Mouse (Mus musculus) intestine, embryonic 16.5 days (tissue): Measurements from ENCODE around the gene Nudt4. TPM values are rescaled to one million over a fixed set of nuclear protein-coding genes. Genes with fewer than 3 reads are reported as not detected.

ENCODE experiments used
- ATAC-seq: fragments of 200-750 bp; cut with Nextera tagmentation; 2 replicates; pipeline ENCODE4 v1.8.0; 2017; ENCODE audit warnings: moderate TSS enrichment, moderate library complexity
- H3K27ac ChIP-seq: fragments of 300-500 bp; sonication (generic); 2 replicates; pipeline ENCODE4 v1.5.1; 2014; ENCODE audit warnings: mild to moderate bottlenecking, low read length
- H3K27me3 ChIP-seq: fragments of 300-500 bp; sonication (generic); replicated peaks from 2 replicates; pipeline ENCODE4 v1.6.1; 2014; ENCODE audit warnings: low read length, control low read depth, mixed read lengths; ENCODE audit not compliant: control insufficient read depth, insufficient read depth
- H3K36me3 ChIP-seq: fragments of 300-500 bp; sonication (generic); 2 replicates; pipeline ENCODE4 v1.6.1; 2014; ENCODE audit warnings: low read length, control low read depth; ENCODE audit not compliant: control insufficient read depth, insufficient read depth
- H3K4me1 ChIP-seq: fragments of 300-500 bp; sonication (generic); 2 replicates; pipeline ENCODE4 v1.6.1; 2014; ENCODE audit warnings: low read length, control low read depth, mixed read lengths; ENCODE audit not compliant: control insufficient read depth, insufficient read depth
- H3K4me2 ChIP-seq: fragments of 300-500 bp; sonication (generic); 2 replicates; pipeline ENCODE4 v1.6.1; 2014; ENCODE audit warnings: low read depth, low read length, control low read depth
- H3K4me3 ChIP-seq: fragments of 300-500 bp; sonication (generic); 2 replicates; pipeline ENCODE4 v1.5.1; 2014; ENCODE audit warnings: mild to moderate bottlenecking, low read length
- H3K9ac ChIP-seq: fragments of 300-500 bp; sonication (generic); 2 replicates; pipeline ENCODE4 v1.6.1; 2014; ENCODE audit warnings: low read depth, low read length
- H3K9me3 ChIP-seq: fragments of 300-500 bp; sonication (generic); 2 replicates; pipeline ENCODE4 v1.6.1; 2016; ENCODE audit warnings: low read length, control low read depth; ENCODE audit not compliant: control insufficient read depth
- WGBS: fragments of 180-500 bp; shearing (Covaris S2); extraction: QIAGEN DNeasy Blood & Tissue Kit; methylation state at CpG from one replicate; pipeline ENCODE4 v1.1.7; 2014; 5-methylcytosine and 5-hydroxymethylcytosine counted together
- polyA plus RNA-seq: library from polyadenylated mRNA; unstranded; fragments of >200 nt; fragmentation: Nextera tagmentation; extraction: Ambion mirVana; gene quantifications from 2 replicates; pipeline ENCODE4 v1.2.1, GENCODE M21; 2015

Gene Nudt4
- polyA plus RNA-seq, 1 experiment from 2014 or later = 34.2 TPM

- no peak for ATAC-seq
- H3K4me1 ChIP-seq = no peaks in the 10 kb centered on the region
- WGBS = 94% methylated on average over 2 of the region's 2 CpGs
- no peak overlapping the region for H3K9ac ChIP-seq
- no peak overlapping the region for H3K4me3 ChIP-seq
- H3K27ac ChIP-seq = no peak overlapping the region
- no peak overlapping the region for H3K4me2 ChIP-seq
- no peaks in the 10 kb centered on the region for H3K27me3 ChIP-seq
- no peaks in the 10 kb centered on the region for H3K9me3 ChIP-seq
- H3K36me3 ChIP-seq = peaks cover 9% of the 10 kb centered on the region
Measured at GRCm38 (mm10) chr10:95546178-95546577, 17.8 kb downstream of the Nudt4 start.

- ATAC-seq = no peak
- Histone ChIP-seq H3K4me2 (no peak overlapping the region), H3K4me1 (no peaks in the 10 kb centered on the region; the same call in 1 of the 2 replicates), H3K27ac (no peak overlapping the region), H3K27me3 (no peaks in the 10 kb centered on the region), H3K9me3 (no peaks in the 10 kb centered on the region), H3K36me3 (peaks cover 9% of the 10 kb centered on the region), H3K9ac (no peak overlapping the region), H3K4me3 (no peak overlapping the region)
- 70% methylated on average over 4 of the region's 4 CpGs for WGBS
Measured at GRCm38 (mm10) chr10:95545051-95545450, 18.9 kb downstream of the Nudt4 start.

GRCm38 (mm10) chr10:95544651-95545050 lies 19.3 kb downstream of the Nudt4 start:
- WGBS = 76% methylated on average over 2 of the region's 2 CpGs
- peaks cover 3% of the 10 kb centered on the region for H3K4me1 ChIP-seq
- H3K4me2 ChIP-seq = no peak overlapping the region
- ATAC-seq = no peak
- H3K4me3 ChIP-seq = no peak overlapping the region
- no peaks in the 10 kb centered on the region for H3K9me3 ChIP-seq
- H3K36me3 ChIP-seq = peaks cover 9% of the 10 kb centered on the region
- H3K27me3 ChIP-seq = no peaks in the 10 kb centered on the region
- H3K9ac ChIP-seq = no peak overlapping the region
- H3K27ac ChIP-seq = no peak overlapping the region

GRCm38 (mm10) chr10:95544004-95544403 lies 19.9 kb downstream of the Nudt4 start:
- Histone ChIP-seq H3K36me3 (peaks cover 7% of the 10 kb centered on the region), H3K4me2 (no peak overlapping the region), H3K4me3 (no peak overlapping the region), H3K27ac (no peak overlapping the region), H3K4me1 (peaks cover 3% of the 10 kb centered on the region), H3K9ac (no peak overlapping the region), H3K9me3 (no peaks in the 10 kb centered on the region), H3K27me3 (no peaks in the 10 kb centered on the region)
- no peak for ATAC-seq

- Histone ChIP-seq H3K27ac (no peak overlapping the region), H3K9me3 (no peaks in the 10 kb centered on the region), H3K4me1 (peaks cover 3% of the 10 kb centered on the region), H3K36me3 (peaks cover 7% of the 10 kb centered on the region), H3K27me3 (no peaks in the 10 kb centered on the region), H3K4me2 (no peak overlapping the region), H3K4me3 (no peak overlapping the region), H3K9ac (no peak overlapping the region)
- no peak for ATAC-seq
- 78% methylated on average over 2 of the region's 2 CpGs for WGBS
Measured at GRCm38 (mm10) chr10:95543377-95543776, 20.6 kb downstream of the Nudt4 start.

GRCm38 (mm10) chr10:95542916-95543315 lies 21.0 kb downstream of the Nudt4 start:
- H3K4me3 ChIP-seq = no peak overlapping the region
- H3K27ac ChIP-seq = no peak overlapping the region
- WGBS = 85% methylated on average over 4 of the region's 4 CpGs
- H3K36me3 ChIP-seq = peaks cover 7% of the 10 kb centered on the region
- no peaks in the 10 kb centered on the region for H3K9me3 ChIP-seq
- H3K4me2 ChIP-seq = no peak overlapping the region
- H3K27me3 ChIP-seq = no peaks in the 10 kb centered on the region
- ATAC-seq = no peak
- peaks cover 3% of the 10 kb centered on the region for H3K4me1 ChIP-seq
- no peak overlapping the region for H3K9ac ChIP-seq

- Histone ChIP-seq H3K27ac (no peak overlapping the region), H3K4me1 (peaks cover 3% of the 10 kb centered on the region), H3K4me3 (no peak overlapping the region), H3K27me3 (no peaks in the 10 kb centered on the region), H3K9ac (no peak overlapping the region), H3K4me2 (no peak overlapping the region), H3K9me3 (no peaks in the 10 kb centered on the region), H3K36me3 (0 out of 2 replicates have a peak, but pooled peaks cover 3% of the 10 kb centered on the region)
- WGBS = 88% methylated on average over 3 of the region's 3 CpGs
- no peak for ATAC-seq
Measured at GRCm38 (mm10) chr10:95539841-95540240, 24.1 kb downstream of the Nudt4 start.

- Histone ChIP-seq H3K27ac (no peak overlapping the region), H3K4me2 (no peak overlapping the region), H3K36me3 (0 out of 2 replicates have a peak, but pooled peaks cover under 1% of the 10 kb centered on the region), H3K9ac (no peak overlapping the region), H3K9me3 (no peaks in the 10 kb centered on the region), H3K4me1 (peaks cover 3% of the 10 kb centered on the region), H3K4me3 (no peak overlapping the region), H3K27me3 (no peaks in the 10 kb centered on the region)
- 89% methylated on average over 3 of the region's 3 CpGs for WGBS
- ATAC-seq = no peak
Measured at GRCm38 (mm10) chr10:95539260-95539659, 24.7 kb downstream of the Nudt4 start.

- ATAC-seq = no peak
- H3K27ac ChIP-seq = no peak overlapping the region
- no peaks in the 10 kb centered on the region for H3K27me3 ChIP-seq
- 78% methylated on average over 6 of the region's 6 CpGs for WGBS
- no peaks in the 10 kb centered on the region for H3K36me3 ChIP-seq
- H3K4me3 ChIP-seq = no peak overlapping the region
- no peak overlapping the region for H3K9ac ChIP-seq
- peaks cover 8% of the 10 kb centered on the region for H3K4me1 ChIP-seq
- H3K9me3 ChIP-seq = no peaks in the 10 kb centered on the region
- no peak overlapping the region for H3K4me2 ChIP-seq
Measured at GRCm38 (mm10) chr10:95536222-95536541, 27.8 kb downstream of the Nudt4 start.

- H3K9me3 ChIP-seq = no peaks in the 10 kb centered on the region
- ATAC-seq = peak; percentile 70
- no peak overlapping the region for H3K9ac ChIP-seq
- 86% methylated on average over 7 of the region's 8 CpGs for WGBS
- no peaks in the 10 kb centered on the region for H3K36me3 ChIP-seq
- no peak overlapping the region for H3K4me3 ChIP-seq
- H3K4me1 ChIP-seq = peaks cover 8% of the 10 kb centered on the region
- H3K27ac ChIP-seq = no peak overlapping the region
- H3K27me3 ChIP-seq = no peaks in the 10 kb centered on the region
- no peak overlapping the region for H3K4me2 ChIP-seq
Measured at GRCm38 (mm10) chr10:95535399-95536221, 28.3 kb downstream of the Nudt4 start.
